Mouse (Mus musculus) neural tube, embryonic 15.5 days (tissue): Measurements from ENCODE around the gene Ubxn2a. TPM values are rescaled to one million over a fixed set of nuclear protein-coding genes. Genes with fewer than 3 reads are reported as not detected.
A peak's percentile ranks its signal among the peaks of the same experiment; 100 is the strongest.
"Not testable (repeated sequence)": the region's sequence is repeated elsewhere in the genome, so short reads cannot be mapped to it uniquely, and the experiment has no call there.

Experiments
- ATAC-seq: fragments of 200-750 bp; cut with Nextera tagmentation; 2 replicates; pipeline ENCODE4 v1.8.0; 2017; ENCODE audit warnings: mild to moderate bottlenecking, moderate TSS enrichment, moderate library complexity; ENCODE audit not compliant: low FRiP score
- H3K27ac ChIP-seq: fragments of 300-500 bp; sonication (generic); replicated peaks from 2 replicates; pipeline ENCODE4 v1.5.1; 2015; ENCODE audit warnings: mild to moderate bottlenecking, inconsistent platforms
- H3K27me3 ChIP-seq: fragments of 300-500 bp; sonication (generic); replicated peaks from 2 replicates; pipeline ENCODE4 v1.6.1; 2015; ENCODE audit warnings: inconsistent platforms
- H3K36me3 ChIP-seq: fragments of 300-500 bp; sonication (generic); 2 replicates; pipeline ENCODE4 v1.6.1; 2015; ENCODE audit warnings: inconsistent platforms
- H3K4me1 ChIP-seq: fragments of 300-500 bp; sonication (generic); 2 replicates; pipeline ENCODE4 v1.6.1; 2015; ENCODE audit warnings: inconsistent platforms
- H3K4me2 ChIP-seq: fragments of 300-500 bp; sonication (generic); 2 replicates; pipeline ENCODE4 v1.6.1; 2015; ENCODE audit warnings: inconsistent platforms, mild to moderate bottlenecking, moderate library complexity
- H3K4me3 ChIP-seq: fragments of 300-500 bp; sonication (generic); replicated peaks from 2 replicates; pipeline ENCODE4 v1.5.1; 2015; ENCODE audit warnings: mild to moderate bottlenecking, inconsistent platforms
- H3K9ac ChIP-seq: fragments of 300-500 bp; sonication (generic); replicated peaks from 2 replicates; pipeline ENCODE4 v1.6.1; 2015; ENCODE audit warnings: mild to moderate bottlenecking, inconsistent platforms
- H3K9me3 ChIP-seq: fragments of 300-500 bp; sonication (generic); replicated peaks from 2 replicates; pipeline ENCODE4 v1.6.1; 2016; ENCODE audit warnings: inconsistent platforms
- WGBS: fragments of 180-500 bp; shearing (Covaris S2); methylation state at CpG from one replicate; pipeline ENCODE4 v1.1.7; 2015; ENCODE audit warnings: mixed read lengths; 5-methylcytosine and 5-hydroxymethylcytosine counted together
- polyA plus RNA-seq: library from polyadenylated mRNA; unstranded; fragments of >200 nt; fragmentation: Nextera tagmentation; extraction: Ambion mirVana; gene quantifications from 2 replicates; pipeline ENCODE4 v1.2.1, GENCODE M21; 2015

Ubxn2a gene
- polyA plus RNA-seq, 1 experiment from 2014 or later: 51.6 TPM

DNA sequence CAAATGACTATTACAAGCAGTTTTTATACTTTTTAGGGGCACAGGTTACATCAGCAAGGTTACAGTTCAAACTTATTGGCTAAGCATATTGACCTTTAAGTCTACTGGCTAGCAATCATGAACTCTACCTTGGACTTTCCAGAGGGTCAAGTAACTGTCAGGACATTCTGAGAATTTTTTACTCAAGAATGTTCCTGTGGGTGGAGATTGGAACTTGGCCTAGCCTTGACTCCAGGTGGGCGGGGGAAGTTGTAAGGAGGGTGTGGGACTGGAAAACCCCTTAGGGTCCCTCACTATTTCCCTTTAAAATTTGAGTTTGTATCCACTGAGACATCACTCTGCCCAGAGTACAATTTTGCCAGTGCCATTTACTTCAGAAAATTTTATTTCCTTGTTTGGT lies 3.0 kb upstream of the Ubxn2a start:
- H3K4me2 ChIP-seq, H3K36me3 ChIP-seq, H3K27ac ChIP-seq, ATAC-seq, H3K27me3 ChIP-seq, H3K9ac ChIP-seq, H3K4me3 ChIP-seq, H3K9me3 ChIP-seq: not testable (repeated sequence)
- peaks cover 13% of the 10 kb centered on the region for H3K4me1 ChIP-seq
- WGBS: 97% methylated on average over 1 of the region's 1 CpGs

DNA sequence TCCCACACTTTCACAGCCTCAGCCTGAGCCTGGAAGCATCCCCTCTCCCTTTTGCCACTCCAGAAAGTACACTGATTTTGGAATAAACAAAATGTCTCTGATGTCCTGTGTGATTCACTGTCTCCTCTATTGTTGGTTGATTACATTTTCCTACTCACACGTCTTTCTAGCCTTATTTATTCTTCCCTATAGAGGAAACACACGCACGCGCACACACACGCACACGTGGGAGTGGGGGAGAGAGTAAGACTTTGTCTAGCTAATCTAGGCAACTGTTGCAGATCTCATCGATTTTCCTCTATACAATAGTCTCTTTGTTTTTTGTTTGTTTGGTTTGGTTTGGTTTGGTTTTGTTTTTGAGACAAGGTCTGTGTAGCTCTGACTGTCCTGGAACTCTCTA lies 886 bp upstream of the Ubxn2a start:
- Histone ChIP-seq H3K9me3 (no peaks in the 10 kb centered on the region), H3K4me3 (0 out of 2 replicates have a peak overlapping the region, but pooled peaks have one; percentile 85), H3K27ac (no peak overlapping the region), H3K36me3 (no peaks in the 10 kb centered on the region), H3K27me3 (no peaks in the 10 kb centered on the region), H3K9ac (no peak overlapping the region), H3K4me1 (peaks cover 13% of the 10 kb centered on the region), H3K4me2 (peak overlapping the region; percentile 76; the same call in 1 of the 2 replicates)
- WGBS: 91% methylated on average over 7 of the region's 7 CpGs
- no peak for ATAC-seq

DNA sequence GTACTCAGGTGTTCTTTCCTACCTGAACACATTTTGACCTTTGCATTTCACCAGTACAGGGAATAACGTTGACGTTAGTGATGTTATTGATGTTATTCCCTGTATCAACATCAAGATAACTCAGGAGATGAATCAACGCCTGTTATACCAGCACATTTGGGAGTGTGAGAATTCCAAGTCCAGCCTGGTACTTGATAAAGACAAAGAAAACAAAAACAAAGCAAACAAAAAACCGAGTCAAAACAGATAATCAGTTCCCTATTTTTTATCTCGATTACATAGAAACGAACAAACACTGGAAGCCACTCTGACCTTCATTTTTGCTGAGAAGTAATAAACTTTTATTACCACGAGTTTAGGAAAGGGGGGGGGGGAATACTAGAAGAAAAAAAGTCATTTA lies 1.0 kb downstream of the Ubxn2a start:
- Histone ChIP-seq H3K36me3 (peaks cover 3% of the 10 kb centered on the region; the same call in 1 of the 2 replicates), H3K4me1 (peaks cover 13% of the 10 kb centered on the region), H3K27ac (peak overlapping the region; percentile 90), H3K4me3 (peak overlapping the region; percentile 85), H3K4me2 (peak overlapping the region; percentile 76), H3K9ac (peak overlapping the region; percentile 79), H3K27me3 (no peaks in the 10 kb centered on the region), H3K9me3 (no peaks in the 10 kb centered on the region)
- 49% methylated on average over 7 of the region's 7 CpGs for WGBS
- ATAC-seq: no peak

DNA sequence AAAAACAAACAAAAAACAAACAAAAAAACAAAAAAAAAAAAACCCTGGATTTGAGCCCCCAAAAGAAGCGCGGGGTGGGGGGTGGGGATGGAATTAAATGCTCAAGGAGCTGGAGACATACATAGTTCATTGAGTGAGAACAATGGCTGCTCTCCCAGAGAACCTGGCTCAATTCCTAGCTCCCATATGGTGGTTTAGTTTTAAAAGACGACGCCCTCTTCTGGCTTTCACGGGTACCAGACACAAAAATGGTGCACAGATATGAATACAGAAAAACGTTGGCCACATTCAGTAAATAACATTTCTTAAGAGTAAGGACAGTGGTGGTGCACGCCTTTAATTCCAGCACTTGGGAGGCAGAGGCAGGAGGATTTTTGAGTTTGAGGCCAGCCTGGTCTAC lies 1.6 kb downstream of the Ubxn2a start:
- no peak overlapping the region for H3K27ac ChIP-seq
- H3K36me3 ChIP-seq: peaks cover 6% of the 10 kb centered on the region
- 78% methylated on average over 7 of the region's 7 CpGs for WGBS
- H3K9ac ChIP-seq: no peak overlapping the region
- H3K4me1 ChIP-seq: peaks cover 13% of the 10 kb centered on the region
- ATAC-seq: no peak
- H3K9me3 ChIP-seq: no peaks in the 10 kb centered on the region
- 0 out of 2 replicates have a peak overlapping the region, but pooled peaks have one; percentile 85 for H3K4me3 ChIP-seq
- H3K27me3 ChIP-seq: no peaks in the 10 kb centered on the region
- H3K4me2 ChIP-seq: peak overlapping the region; percentile 76; the same call in 1 of the 2 replicates

DNA sequence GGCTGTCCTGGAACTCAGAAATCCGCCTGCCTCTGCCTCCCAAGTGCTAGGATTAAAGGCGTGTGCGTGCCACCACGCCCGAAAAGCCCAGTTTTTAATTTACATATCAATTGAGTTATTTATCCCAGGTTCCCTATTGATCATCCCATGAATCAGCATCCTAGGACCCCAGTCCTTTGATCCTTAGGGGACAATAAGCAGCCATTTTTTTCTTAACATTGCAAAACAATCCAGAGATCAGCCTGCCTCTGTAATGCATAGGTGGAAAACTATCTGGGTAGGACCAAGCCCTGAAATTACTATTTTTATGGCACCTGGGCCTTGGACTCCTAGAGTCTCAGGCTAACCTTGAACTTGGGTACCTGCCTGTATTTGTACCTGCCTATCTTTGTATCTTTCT lies 9.5 kb downstream of the Ubxn2a start:
- H3K4me3 ChIP-seq: no peak overlapping the region
- no peak for ATAC-seq
- no peak overlapping the region for H3K9ac ChIP-seq
- no peak overlapping the region for H3K4me2 ChIP-seq
- no peaks in the 10 kb centered on the region for H3K4me1 ChIP-seq
- WGBS: 93% methylated on average over 5 of the region's 5 CpGs
- H3K9me3 ChIP-seq: no peaks in the 10 kb centered on the region
- H3K27ac ChIP-seq: no peak overlapping the region
- peaks cover 11% of the 10 kb centered on the region for H3K36me3 ChIP-seq
- H3K27me3 ChIP-seq: no peaks in the 10 kb centered on the region

DNA sequence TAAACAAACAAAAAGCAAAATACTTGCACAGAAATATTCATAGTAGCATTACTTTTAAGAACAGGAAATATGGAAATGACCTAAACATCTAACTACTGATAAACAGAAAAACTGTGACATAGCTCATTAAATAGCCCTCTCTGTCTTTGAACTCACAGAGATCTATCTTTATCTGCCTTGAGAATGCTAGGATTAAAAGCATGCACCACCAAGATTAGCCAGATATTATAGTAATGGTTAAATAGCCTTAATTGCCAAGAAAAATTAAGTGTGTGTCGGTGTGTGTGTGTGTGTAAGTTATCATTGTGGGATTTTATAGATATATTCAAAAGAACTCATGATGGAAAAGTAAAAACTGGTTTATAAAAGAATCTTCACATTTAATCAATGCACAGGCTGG lies 17.6 kb downstream of the Ubxn2a start:
- no peak for ATAC-seq
- H3K27me3 ChIP-seq: no peaks in the 10 kb centered on the region
- H3K4me2 ChIP-seq: no peak overlapping the region
- peaks cover 14% of the 10 kb centered on the region; the same call in 1 of the 2 replicates for H3K36me3 ChIP-seq
- H3K27ac ChIP-seq: no peak overlapping the region
- no peaks in the 10 kb centered on the region for H3K9me3 ChIP-seq
- H3K4me1 ChIP-seq: no peaks in the 10 kb centered on the region
- WGBS: 90% methylated on average over 1 of the region's 1 CpGs
- no peak overlapping the region for H3K9ac ChIP-seq
- no peak overlapping the region for H3K4me3 ChIP-seq

DNA sequence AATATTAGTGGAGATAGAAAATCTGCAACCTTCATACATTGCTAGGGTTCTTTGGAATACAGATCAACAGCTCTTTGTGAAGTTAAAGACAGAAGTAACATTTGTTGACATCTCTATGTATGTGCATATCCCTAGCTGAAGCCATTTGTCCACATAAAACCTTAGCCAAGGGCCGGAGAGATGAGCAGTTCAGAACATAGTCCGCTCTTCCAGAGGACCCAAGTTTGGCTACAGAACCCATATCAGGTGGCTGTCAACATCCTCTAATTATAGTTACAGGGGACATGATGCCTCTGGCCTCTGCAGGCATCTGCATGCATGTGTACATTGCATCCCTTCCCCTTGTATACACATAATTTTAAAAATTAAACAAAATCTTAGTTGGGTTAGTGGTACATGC lies 18.3 kb downstream of the Ubxn2a start:
- no peak for ATAC-seq
- 96% methylated on average over 2 of the region's 2 CpGs for WGBS
- peaks cover 14% of the 10 kb centered on the region; the same call in 1 of the 2 replicates for H3K36me3 ChIP-seq

DNA sequence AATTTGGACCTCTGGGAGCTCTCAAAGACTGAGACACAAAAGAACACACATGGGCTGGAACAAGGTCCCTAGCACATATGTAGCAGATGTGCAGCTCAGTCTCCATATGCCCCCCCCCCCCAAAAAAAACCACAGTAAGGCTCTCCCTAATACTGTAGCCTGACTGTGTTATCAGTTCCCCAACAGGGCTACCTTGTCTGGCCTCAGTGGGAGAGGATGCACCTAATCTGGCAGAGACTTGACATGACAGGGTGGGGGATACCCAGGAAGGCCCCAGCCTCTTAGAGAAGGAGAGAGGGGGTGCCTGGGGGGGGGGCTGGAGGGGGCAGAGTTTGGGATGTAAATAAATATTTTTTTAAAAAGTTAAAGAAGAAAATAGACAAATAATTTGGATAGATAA lies 18.8 kb downstream of the Ubxn2a start:
- H3K9me3 ChIP-seq: no peaks in the 10 kb centered on the region
- H3K36me3 ChIP-seq: peaks cover 14% of the 10 kb centered on the region; the same call in 1 of the 2 replicates
- H3K9ac ChIP-seq: no peak overlapping the region
- H3K4me1 ChIP-seq: no peaks in the 10 kb centered on the region
- no peak overlapping the region for H3K4me3 ChIP-seq
- no peak overlapping the region for H3K4me2 ChIP-seq
- no peaks in the 10 kb centered on the region for H3K27me3 ChIP-seq
- ATAC-seq: no peak
- H3K27ac ChIP-seq: no peak overlapping the region

More for the DNA sequence above, 18.3 kb downstream of the Ubxn2a start:
- no peak overlapping the region for H3K27ac ChIP-seq
- no peaks in the 10 kb centered on the region for H3K4me1 ChIP-seq
- no peaks in the 10 kb centered on the region for H3K27me3 ChIP-seq
- no peak overlapping the region for H3K4me2 ChIP-seq
- H3K9ac ChIP-seq: no peak overlapping the region
- H3K9me3 ChIP-seq: no peaks in the 10 kb centered on the region
- H3K4me3 ChIP-seq: no peak overlapping the region

DNA sequence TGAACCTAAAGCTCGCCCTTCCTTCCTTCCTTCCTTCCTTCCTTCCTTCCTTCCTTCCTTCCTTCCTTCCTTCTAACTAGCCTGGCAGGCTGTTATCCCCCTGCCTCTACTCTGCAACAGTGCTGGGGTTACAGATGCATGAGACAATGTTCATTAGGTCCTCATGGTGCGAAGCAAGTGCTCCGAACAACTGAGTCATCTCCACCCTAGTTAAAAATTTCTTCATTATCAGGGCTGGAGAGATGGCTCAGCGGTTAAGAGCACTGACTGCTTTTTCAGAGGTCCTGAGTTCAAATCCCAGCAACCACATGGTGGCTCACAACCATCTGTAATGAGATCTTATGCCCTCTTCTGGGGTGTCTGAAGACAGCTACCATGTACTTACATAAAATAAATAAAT lies 20.9 kb downstream of the Ubxn2a start:
- not testable (repeated sequence) for H3K9me3 ChIP-seq, H3K4me2 ChIP-seq, H3K4me3 ChIP-seq, H3K27me3 ChIP-seq, H3K9ac ChIP-seq, H3K4me1 ChIP-seq, ATAC-seq, H3K27ac ChIP-seq
- H3K36me3 ChIP-seq: peaks cover 25% of the 10 kb centered on the region
- 96% methylated on average over 4 of the region's 4 CpGs for WGBS

DNA sequence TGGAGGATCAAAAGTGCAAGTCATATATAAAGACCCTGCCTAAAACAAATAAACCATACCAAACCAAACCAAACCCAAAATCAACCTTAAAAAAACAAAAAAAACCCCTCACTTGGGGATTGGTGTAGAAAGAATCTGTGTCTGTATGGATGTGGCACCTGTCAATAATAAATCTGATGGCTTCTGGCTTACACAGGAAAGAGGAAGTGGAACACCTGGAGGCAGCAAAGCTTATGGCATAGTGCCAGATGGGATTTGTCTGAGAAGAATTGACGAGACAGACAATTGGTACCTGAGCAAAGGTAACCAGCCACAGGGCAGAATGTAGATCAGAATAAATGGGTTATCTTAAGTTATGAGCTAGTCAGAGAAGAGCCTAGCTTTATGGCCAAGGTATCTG lies 22.4 kb downstream of the Ubxn2a start:
- H3K9ac ChIP-seq: no peak overlapping the region
- no peaks in the 10 kb centered on the region for H3K27me3 ChIP-seq
- H3K4me2 ChIP-seq: no peak overlapping the region
- H3K9me3 ChIP-seq: no peaks in the 10 kb centered on the region
- 86% methylated on average over 1 of the region's 1 CpGs for WGBS
- no peaks in the 10 kb centered on the region for H3K4me1 ChIP-seq
- ATAC-seq: no peak
- no peak overlapping the region for H3K4me3 ChIP-seq
- peaks cover 19% of the 10 kb centered on the region for H3K36me3 ChIP-seq
- no peak overlapping the region for H3K27ac ChIP-seq

DNA sequence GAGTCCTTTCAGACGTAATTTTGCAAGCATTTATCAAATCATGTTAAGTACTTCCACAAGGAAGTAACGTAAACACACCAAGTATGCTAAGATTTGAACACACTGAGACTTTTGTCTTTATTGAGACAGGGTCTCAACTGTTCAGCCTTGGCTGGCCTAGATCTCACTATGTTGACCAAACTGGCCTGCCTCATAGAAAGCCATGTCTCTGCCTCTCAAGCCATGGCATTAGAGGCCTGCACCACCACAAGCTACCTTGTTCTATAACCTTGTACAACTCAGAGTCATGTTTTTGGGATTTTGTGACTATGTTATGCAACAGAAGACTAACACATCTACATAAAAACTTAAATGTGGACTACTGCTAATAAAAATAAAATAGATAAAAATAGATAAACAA lies 25.4 kb downstream of the Ubxn2a start:
- Histone ChIP-seq H3K27me3 (no peaks in the 10 kb centered on the region), H3K9me3 (no peaks in the 10 kb centered on the region)

DNA sequence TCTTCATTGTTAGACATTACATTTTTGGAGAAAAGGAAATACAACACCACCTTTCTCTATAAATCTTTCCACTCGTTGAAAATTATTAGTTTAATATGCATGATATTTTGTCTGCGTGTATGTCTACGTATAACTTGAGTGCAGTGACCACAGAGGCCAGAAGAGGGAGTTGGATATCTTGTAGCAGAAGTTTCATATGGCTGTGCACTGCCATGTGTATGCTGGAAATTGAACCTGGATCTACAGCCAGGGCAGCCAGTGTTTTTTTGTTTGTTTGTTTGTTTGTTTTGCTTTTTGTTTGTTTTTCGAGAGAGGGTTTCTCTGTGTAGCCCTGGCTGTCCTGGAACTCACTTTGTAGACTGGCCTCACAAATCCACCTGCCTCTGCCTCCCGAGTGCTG lies 28.5 kb downstream of the Ubxn2a start:
- Histone ChIP-seq H3K4me3 (no peak overlapping the region), H3K9ac (no peak overlapping the region), H3K4me2 (no peak overlapping the region), H3K36me3 (peaks cover 27% of the 10 kb centered on the region), H3K27ac (no peak overlapping the region), H3K9me3 (no peaks in the 10 kb centered on the region), H3K27me3 (no peaks in the 10 kb centered on the region), H3K4me1 (peaks cover 7% of the 10 kb centered on the region)
- 94% methylated on average over 5 of the region's 5 CpGs for WGBS
- no peak for ATAC-seq

More for the DNA sequence above, 25.4 kb downstream of the Ubxn2a start:
- no peaks in the 10 kb centered on the region for H3K4me1 ChIP-seq
- no peak overlapping the region for H3K9ac ChIP-seq
- no peak for ATAC-seq
- H3K36me3 ChIP-seq: peaks cover 27% of the 10 kb centered on the region
- no peak overlapping the region for H3K27ac ChIP-seq
- WGBS: 94% methylated on average over 2 of the region's 2 CpGs
- no peak overlapping the region for H3K4me2 ChIP-seq
- H3K4me3 ChIP-seq: no peak overlapping the region
